Mouse (Mus musculus): ENCODE data around the gene Jkamp.

- TF ChIP-seq EP300 (IDR thresholded peaks at IDR 0.05), result no peak
- peak; percentile 4; the same call in 1 of the 2 replicates for TF ChIP-seq CTCF (IDR thresholded peaks at IDR 0.05)
These were observed 907 bp downstream of the Jkamp start for GRCm38 (mm10) chr12:72086166-72086825.

All from lung, postnatal 0 days (tissue).